Mouse (Mus musculus) 3134 (cell line): ENCODE measurements around the gene Wscd1.
A peak's percentile ranks its signal among the peaks of the same experiment; 100 is the strongest.

Experiments used
- DNase-seq: peaks from one replicate; pipeline ENCODE4 v3.0.0-alpha.2; 2011; ENCODE audit warnings: low spot score; ENCODE audit not compliant: insufficient read length; ENCODE audit errors: extremely low read depth

Wscd1 gene

GRCm38 (mm10) chr11:71749671-71750070 lies at the start of gene Wscd1:
Gene Wscd1 (plus strand): TSS chr11:71749920.
- no peak for DNase-seq

- DNase-seq: peak; percentile 32
Observed at GRCm38 (mm10) chr11:71728066-71728465, 21.7 kb upstream of the Wscd1 start.

GRCm38 (mm10) chr11:71729287-71729686 lies 20.4 kb upstream of the Wscd1 start:
- DNase-seq: no peak

- DNase-seq: no peak
Observed at GRCm38 (mm10) chr11:71733771-71734170, 15.9 kb upstream of the Wscd1 start.

- peak; percentile 59 for DNase-seq
Observed at GRCm38 (mm10) chr11:71737106-71737505, 12.6 kb upstream of the Wscd1 start.

- no peak for DNase-seq
Observed at GRCm38 (mm10) chr11:71738501-71739045, 11.1 kb upstream of the Wscd1 start.

- no peak for DNase-seq
Observed at GRCm38 (mm10) chr11:71745875-71746274, 3.8 kb upstream of the Wscd1 start.

- no peak for DNase-seq
Observed at GRCm38 (mm10) chr11:71747719-71748118, 2.0 kb upstream of the Wscd1 start.

- no peak for DNase-seq
Observed at GRCm38 (mm10) chr11:71750534-71751173, 934 bp downstream of the Wscd1 start.

GRCm38 (mm10) chr11:71751174-71751611 lies 1.5 kb downstream of the Wscd1 start:
- no peak for DNase-seq

GRCm38 (mm10) chr11:71751689-71752088 lies 2.0 kb downstream of the Wscd1 start:
- DNase-seq: no peak

- DNase-seq: no peak
Observed at GRCm38 (mm10) chr11:71752626-71753025, 2.9 kb downstream of the Wscd1 start.

GRCm38 (mm10) chr11:71755115-71755514 lies 5.4 kb downstream of the Wscd1 start:
- no peak for DNase-seq

GRCm38 (mm10) chr11:71756325-71756724 lies 6.6 kb downstream of the Wscd1 start:
- no peak for DNase-seq

- DNase-seq: no peak
Observed at GRCm38 (mm10) chr11:71758211-71759110, 8.7 kb downstream of the Wscd1 start.

- DNase-seq: no peak
Observed at GRCm38 (mm10) chr11:71760991-71761390, 11.3 kb downstream of the Wscd1 start.

GRCm38 (mm10) chr11:71763154-71763553 lies 13.4 kb downstream of the Wscd1 start:
- DNase-seq: no peak

GRCm38 (mm10) chr11:71763651-71764275 lies 14.0 kb downstream of the Wscd1 start:
- no peak for DNase-seq

GRCm38 (mm10) chr11:71764743-71765142 lies 15.0 kb downstream of the Wscd1 start:
- no peak for DNase-seq

GRCm38 (mm10) chr11:71765335-71765734 lies 15.6 kb downstream of the Wscd1 start:
- DNase-seq: no peak

GRCm38 (mm10) chr11:71766380-71766779 lies 16.7 kb downstream of the Wscd1 start:
- no peak for DNase-seq
